Mouse (Mus musculus) limb, embryonic 12.5 days (tissue): ENCODE results near the gene Trim27. TPM values are rescaled to one million over a fixed set of nuclear protein-coding genes. Genes with fewer than 3 reads are reported as not detected.

Experiments
- ATAC-seq: fragments of 200-750 bp; cut with Nextera tagmentation; 2 replicates; pipeline ENCODE4 v1.8.0; 2017; ENCODE audit warnings: low read depth, moderate TSS enrichment; ENCODE audit not compliant: insufficient number of reproducible peaks, insufficient read depth, low FRiP score, low TSS enrichment
- H3K27ac ChIP-seq: fragments of 300-500 bp; sonication (generic); 2 replicates; pipeline ENCODE4 v1.5.1; 2016; ENCODE audit warnings: mild to moderate bottlenecking, moderate library complexity
- H3K27me3 ChIP-seq: fragments of 300-500 bp; sonication (generic); 2 replicates; pipeline ENCODE4 v1.6.1; 2016; ENCODE audit warnings: mild to moderate bottlenecking, moderate library complexity
- H3K36me3 ChIP-seq: fragments of 300-500 bp; sonication (generic); 2 replicates; pipeline ENCODE4 v1.6.1; 2016; ENCODE audit warnings: mild to moderate bottlenecking, moderate library complexity
- H3K4me1 ChIP-seq: fragments of 300-500 bp; sonication (generic); replicated peaks from 2 replicates; pipeline ENCODE4 v1.6.1; 2016
- H3K4me2 ChIP-seq: fragments of 300-500 bp; sonication (generic); 2 replicates; pipeline ENCODE4 v1.6.1; 2016; ENCODE audit warnings: mild to moderate bottlenecking, moderate library complexity
- H3K4me3 ChIP-seq: fragments of 300-500 bp; sonication (generic); replicated peaks from 2 replicates; pipeline ENCODE4 v1.5.1; 2016; ENCODE audit warnings: mild to moderate bottlenecking
- H3K9ac ChIP-seq: fragments of 300-500 bp; sonication (generic); replicated peaks from 2 replicates; pipeline ENCODE4 v1.6.1; 2016; ENCODE audit warnings: mild to moderate bottlenecking, moderate library complexity
- H3K9me3 ChIP-seq: fragments of 300-500 bp; sonication (generic); 2 replicates; pipeline ENCODE4 v1.6.1; 2016; ENCODE audit warnings: mild to moderate bottlenecking, moderate library complexity
- WGBS: fragments of 180-500 bp; shearing (Covaris S2); methylation state at CpG from one replicate; pipeline ENCODE4 v1.1.7; 2016; 5-methylcytosine and 5-hydroxymethylcytosine counted together
- polyA plus RNA-seq: library from polyadenylated mRNA; unstranded; fragments of >200 nt; fragmentation: Nextera tagmentation; extraction: Ambion mirVana; gene quantifications from 2 replicates; pipeline ENCODE4 v1.2.1, GENCODE M21; 2016

Trim27 gene
- polyA plus RNA-seq, 1 experiment from 2014 or later, result 180 TPM

GRCm38 (mm10) chr13:21223242-21223655, 44.0 kb downstream of the Trim27 start:
- Histone ChIP-seq H3K36me3 (no peaks in the 10 kb centered on the region), H3K9ac (0 out of 2 replicates have a peak overlapping the region, but pooled peaks have one; percentile 44), H3K4me1 (no peaks in the 10 kb centered on the region), H3K4me2 (peak overlapping the region; percentile 65), H3K27ac (peak overlapping the region; percentile 60; the same call in 1 of the 2 replicates), H3K4me3 (peak overlapping the region; percentile 48), H3K9me3 (no peaks in the 10 kb centered on the region), H3K27me3 (no peaks in the 10 kb centered on the region)
- ATAC-seq, result no peak; the same call in 1 of the 2 replicates
- WGBS, result 3% methylated on average over 10 of the region's 10 CpGs

- Histone ChIP-seq H3K9me3 (0 out of 2 replicates have a peak, but pooled peaks cover 5% of the 10 kb centered on the region), H3K4me1 (no peaks in the 10 kb centered on the region), H3K9ac (no peak overlapping the region), H3K36me3 (no peaks in the 10 kb centered on the region), H3K27me3 (no peaks in the 10 kb centered on the region), H3K4me3 (no peak overlapping the region), H3K27ac (no peak overlapping the region), H3K4me2 (no peak overlapping the region)
- WGBS, result 76% methylated on average over 1 of the region's 1 CpGs
- ATAC-seq, result no peak
Measured at GRCm38 (mm10) chr13:21224376-21224775, 45.1 kb downstream of the Trim27 start.

GRCm38 (mm10) chr13:21225206-21225605, 46.0 kb downstream of the Trim27 start:
- Histone ChIP-seq H3K4me2 (no peak overlapping the region), H3K27me3 (no peaks in the 10 kb centered on the region), H3K9ac (no peak overlapping the region), H3K9me3 (0 out of 2 replicates have a peak, but pooled peaks cover 5% of the 10 kb centered on the region), H3K27ac (no peak overlapping the region), H3K4me1 (no peaks in the 10 kb centered on the region), H3K4me3 (no peak overlapping the region), H3K36me3 (no peaks in the 10 kb centered on the region)
- no peak for ATAC-seq
- 67% methylated on average over 6 of the region's 6 CpGs for WGBS

- no peak for ATAC-seq
- H3K4me2 ChIP-seq, result no peak overlapping the region
- no peak overlapping the region for H3K4me3 ChIP-seq
- 0 out of 2 replicates have a peak, but pooled peaks cover 5% of the 10 kb centered on the region for H3K9me3 ChIP-seq
- H3K27ac ChIP-seq, result no peak overlapping the region
- no peak overlapping the region for H3K9ac ChIP-seq
- WGBS, result 64% methylated on average over 3 of the region's 3 CpGs
- no peaks in the 10 kb centered on the region for H3K27me3 ChIP-seq
- no peaks in the 10 kb centered on the region for H3K36me3 ChIP-seq
- no peaks in the 10 kb centered on the region for H3K4me1 ChIP-seq
Measured at GRCm38 (mm10) chr13:21226031-21226430, 46.8 kb downstream of the Trim27 start.

GRCm38 (mm10) chr13:21233732-21234705, 54.8 kb downstream of the Trim27 start:
- 0 out of 2 replicates have a peak, but pooled peaks cover 2% of the 10 kb centered on the region for H3K9me3 ChIP-seq
- H3K4me2 ChIP-seq, result peak overlapping the region; percentile 60
- no peaks in the 10 kb centered on the region for H3K36me3 ChIP-seq
- no peak overlapping the region for H3K27ac ChIP-seq
- H3K4me1 ChIP-seq, result no peaks in the 10 kb centered on the region
- ATAC-seq, result peak; percentile 85
- WGBS, result under 1% methylated on average over 43 of the region's 43 CpGs
- peak overlapping the region; percentile 45 for H3K4me3 ChIP-seq
- peak overlapping the region; percentile 37; the same call in 1 of the 2 replicates for H3K9ac ChIP-seq
- no peaks in the 10 kb centered on the region for H3K27me3 ChIP-seq

- no peak overlapping the region for H3K4me3 ChIP-seq
- H3K9me3 ChIP-seq, result no peaks in the 10 kb centered on the region
- WGBS, result 61% methylated on average over 2 of the region's 2 CpGs
- no peaks in the 10 kb centered on the region for H3K4me1 ChIP-seq
- H3K4me2 ChIP-seq, result no peak overlapping the region
- no peaks in the 10 kb centered on the region for H3K36me3 ChIP-seq
- H3K27me3 ChIP-seq, result no peaks in the 10 kb centered on the region
- no peak overlapping the region for H3K9ac ChIP-seq
- H3K27ac ChIP-seq, result no peak overlapping the region
- ATAC-seq, result no peak
Measured at GRCm38 (mm10) chr13:21236714-21237113, 57.5 kb downstream of the Trim27 start.

- 0 out of 2 replicates have a peak, but pooled peaks cover 2% of the 10 kb centered on the region for H3K27me3 ChIP-seq
- 23% methylated on average over 6 of the region's 6 CpGs for WGBS
- H3K27ac ChIP-seq, result no peak overlapping the region
- no peaks in the 10 kb centered on the region for H3K4me1 ChIP-seq
- no peaks in the 10 kb centered on the region for H3K9me3 ChIP-seq
- no peak overlapping the region for H3K4me3 ChIP-seq
- no peaks in the 10 kb centered on the region for H3K36me3 ChIP-seq
- no peak overlapping the region for H3K9ac ChIP-seq
- H3K4me2 ChIP-seq, result no peak overlapping the region
- no peak for ATAC-seq
Measured at GRCm38 (mm10) chr13:21237161-21237560, 57.9 kb downstream of the Trim27 start.

- Histone ChIP-seq H3K4me2 (no peak overlapping the region), H3K27me3 (peaks cover 26% of the 10 kb centered on the region), H3K4me3 (no peak overlapping the region), H3K4me1 (peaks cover 8% of the 10 kb centered on the region; the same call in 1 of the 2 replicates), H3K36me3 (no peaks in the 10 kb centered on the region), H3K9me3 (no peaks in the 10 kb centered on the region), H3K9ac (no peak overlapping the region), H3K27ac (no peak overlapping the region)
- no peak for ATAC-seq
- WGBS, result 14% methylated on average over 7 of the region's 7 CpGs
Measured at GRCm38 (mm10) chr13:21240788-21241187, 61.5 kb downstream of the Trim27 start.

GRCm38 (mm10) chr13:21242408-21243125, 63.3 kb downstream of the Trim27 start:
- 7% methylated on average over 16 of the region's 16 CpGs for WGBS
- H3K4me3 ChIP-seq, result peak overlapping the region; percentile 20
- ATAC-seq, result no peak
- H3K9me3 ChIP-seq, result no peaks in the 10 kb centered on the region
- no peak overlapping the region for H3K27ac ChIP-seq
- H3K4me1 ChIP-seq, result peaks cover 8% of the 10 kb centered on the region; the same call in 1 of the 2 replicates
- no peaks in the 10 kb centered on the region for H3K36me3 ChIP-seq
- H3K9ac ChIP-seq, result 0 out of 2 replicates have a peak overlapping the region, but pooled peaks have one; percentile 6
- peaks cover 26% of the 10 kb centered on the region for H3K27me3 ChIP-seq
- H3K4me2 ChIP-seq, result peak overlapping the region; percentile 51

GRCm38 (mm10) chr13:21243196-21243595, 64.0 kb downstream of the Trim27 start:
- H3K27me3 ChIP-seq, result peaks cover 26% of the 10 kb centered on the region
- 24% methylated on average over 13 of the region's 13 CpGs for WGBS
- no peak overlapping the region for H3K27ac ChIP-seq
- ATAC-seq, result no peak
- H3K4me3 ChIP-seq, result peak overlapping the region; percentile 20
- H3K4me2 ChIP-seq, result peak overlapping the region; percentile 51
- H3K9ac ChIP-seq, result 0 out of 2 replicates have a peak overlapping the region, but pooled peaks have one; percentile 6
- no peaks in the 10 kb centered on the region for H3K9me3 ChIP-seq
- peaks cover 8% of the 10 kb centered on the region; the same call in 1 of the 2 replicates for H3K4me1 ChIP-seq
- H3K36me3 ChIP-seq, result no peaks in the 10 kb centered on the region

GRCm38 (mm10) chr13:21244089-21244488, 64.8 kb downstream of the Trim27 start:
- no peak overlapping the region for H3K9ac ChIP-seq
- peaks cover 8% of the 10 kb centered on the region; the same call in 1 of the 2 replicates for H3K4me1 ChIP-seq
- H3K27ac ChIP-seq, result no peak overlapping the region
- H3K9me3 ChIP-seq, result no peaks in the 10 kb centered on the region
- no peak overlapping the region for H3K4me2 ChIP-seq
- no peak for ATAC-seq
- no peak overlapping the region for H3K4me3 ChIP-seq
- WGBS, result 78% methylated on average over 5 of the region's 5 CpGs
- peaks cover 26% of the 10 kb centered on the region for H3K27me3 ChIP-seq
- H3K36me3 ChIP-seq, result no peaks in the 10 kb centered on the region
